Mouse (Mus musculus) intestine, postnatal 0 days (tissue): ENCODE results near the gene Tmem74b. TPM values are rescaled to one million over a fixed set of nuclear protein-coding genes. Genes with fewer than 3 reads are reported as not detected.

Experiments used
- ATAC-seq: fragments of 200-750 bp; cut with Nextera tagmentation; 2 replicates; pipeline ENCODE4 v1.8.0; 2017; ENCODE audit warnings: mild to moderate bottlenecking, moderate TSS enrichment, moderate library complexity
- H3K27ac ChIP-seq: fragments of 300-500 bp; sonication (generic); 2 replicates; pipeline ENCODE4 v1.5.1; 2014; ENCODE audit warnings: mild to moderate bottlenecking, low read depth, low read length, moderate library complexity
- H3K27me3 ChIP-seq: fragments of 300-500 bp; sonication (generic); replicated peaks from 2 replicates; pipeline ENCODE4 v1.6.1; 2014; ENCODE audit warnings: low read length, mixed read lengths; ENCODE audit not compliant: control insufficient read depth, insufficient read depth
- H3K36me3 ChIP-seq: fragments of 300-500 bp; sonication (generic); 2 replicates; pipeline ENCODE4 v1.6.1; 2014; ENCODE audit warnings: mild to moderate bottlenecking, moderate library complexity; ENCODE audit not compliant: control insufficient read depth, insufficient read depth
- H3K4me1 ChIP-seq: fragments of 300-500 bp; sonication (generic); replicated peaks from 2 replicates; pipeline ENCODE4 v1.6.1; 2014; ENCODE audit warnings: antibody characterized with exemption, low read length, mixed read lengths; ENCODE audit not compliant: control insufficient read depth, insufficient read depth
- H3K4me2 ChIP-seq: fragments of 300-500 bp; sonication (generic); replicated peaks from 2 replicates; pipeline ENCODE4 v1.6.1; 2014; ENCODE audit warnings: low read depth, mild to moderate bottlenecking, moderate library complexity
- H3K4me3 ChIP-seq: fragments of 300-500 bp; sonication (generic); 2 replicates; pipeline ENCODE4 v1.5.1; 2014; ENCODE audit warnings: low read depth, low read length
- H3K9ac ChIP-seq: fragments of 300-500 bp; sonication (generic); 2 replicates; pipeline ENCODE4 v1.6.1; 2014; ENCODE audit warnings: mild to moderate bottlenecking, low read depth, low read length
- H3K9me3 ChIP-seq: fragments of 300-500 bp; sonication (generic); 2 replicates; pipeline ENCODE4 v1.6.1; 2016; ENCODE audit warnings: mixed run types; ENCODE audit not compliant: control insufficient read depth
- CTCF ChIP-seq: sonication (generic); IDR thresholded peaks from 2 replicates; pipeline ENCODE4 v1.5.1; 2016; ENCODE audit warnings: low read depth, mild to moderate bottlenecking, control low read depth, antibody characterized with exemption, moderate library complexity
- WGBS: fragments of 180-500 bp; shearing (Covaris S2); extraction: QIAGEN DNeasy Blood & Tissue Kit; methylation state at CpG from one replicate; pipeline ENCODE4 v1.1.7; 2014; 5-methylcytosine and 5-hydroxymethylcytosine counted together
- polyA plus RNA-seq: library from polyadenylated mRNA; unstranded; fragments of >200 nt; fragmentation: Nextera tagmentation; extraction: Ambion mirVana; gene quantifications from 2 replicates; pipeline ENCODE4 v1.2.1, GENCODE M21; 2015

Tmem74b gene
- 1.3 TPM in 2 replicates for polyA plus RNA-seq

- Histone ChIP-seq H3K27me3 (peaks cover 15% of the 10 kb centered on the region; the same call in 1 of the 2 replicates), H3K4me2 (peak within 1 kb of the TSS; percentile 99), H3K4me3 (peak within 1 kb of the TSS; percentile 52), H3K9ac (peak within 1 kb of the TSS; percentile 17), H3K4me1 (0 out of 2 replicates have a peak, but pooled peaks cover 6% of the 10 kb centered on the region), H3K9me3 (no peaks in the 10 kb centered on the region), H3K36me3 (no peaks in the 10 kb centered on the region), H3K27ac (no peak within 1 kb of the TSS)
- no peak; the same call in 1 of the 2 replicates for ATAC-seq
- no peak for TF ChIP-seq CTCF
- WGBS: 9% methylated on average over 25 of the region's 25 CpGs
Measured at GRCm38 (mm10) chr2:151701231-151702145, at the start of gene Tmem74b. TSS of gene Tmem74b (plus strand) at chr2:151702008.

- WGBS: 47% methylated on average over 1 of the region's 1 CpGs
- Histone ChIP-seq H3K4me3 (no peak overlapping the region), H3K4me1 (no peaks in the 10 kb centered on the region), H3K36me3 (no peaks in the 10 kb centered on the region), H3K4me2 (no peak overlapping the region), H3K27ac (no peak overlapping the region), H3K9ac (no peak overlapping the region), H3K27me3 (no peaks in the 10 kb centered on the region), H3K9me3 (no peaks in the 10 kb centered on the region)
- TF ChIP-seq CTCF: no peak
- no peak for ATAC-seq
Measured at GRCm38 (mm10) chr2:151652053-151652452, 49.8 kb upstream of the Tmem74b start.

- Histone ChIP-seq H3K27ac (no peak within 1 kb of the TSS), H3K27me3 (0 out of 2 replicates have a peak, but pooled peaks cover 3% of the 10 kb centered on the region), H3K4me3 (no peak within 1 kb of the TSS), H3K36me3 (no peaks in the 10 kb centered on the region), H3K9ac (no peak within 1 kb of the TSS), H3K4me1 (no peaks in the 10 kb centered on the region), H3K4me2 (no peak within 1 kb of the TSS), H3K9me3 (no peaks in the 10 kb centered on the region)
- no peak for ATAC-seq
- WGBS: 79% methylated on average over 3 of the region's 3 CpGs
- TF ChIP-seq CTCF: no peak
Measured at GRCm38 (mm10) chr2:151668433-151668832, 33.4 kb upstream of the Tmem74b start, which contains the start of gene Rad21l. TSS of gene Rad21l (minus strand) at chr2:151668533.

GRCm38 (mm10) chr2:151670026-151670967, 31.5 kb upstream of the Tmem74b start:
- no peaks in the 10 kb centered on the region for H3K4me1 ChIP-seq
- H3K36me3 ChIP-seq: no peaks in the 10 kb centered on the region
- H3K27ac ChIP-seq: no peak overlapping the region
- H3K27me3 ChIP-seq: 0 out of 2 replicates have a peak, but pooled peaks cover 3% of the 10 kb centered on the region
- H3K4me3 ChIP-seq: no peak overlapping the region
- H3K9me3 ChIP-seq: no peaks in the 10 kb centered on the region
- peak; percentile 41; the same call in 1 of the 2 replicates for ATAC-seq
- no peak overlapping the region for H3K9ac ChIP-seq
- peak overlapping the region; percentile 35; the same call in 1 of the 2 replicates for H3K4me2 ChIP-seq
- no peak for TF ChIP-seq CTCF
- 30% methylated on average over 48 of the region's 48 CpGs for WGBS

GRCm38 (mm10) chr2:151670968-151671329, 30.9 kb upstream of the Tmem74b start:
- Histone ChIP-seq H3K27ac (no peak overlapping the region), H3K9ac (no peak overlapping the region), H3K4me2 (no peak overlapping the region), H3K36me3 (no peaks in the 10 kb centered on the region), H3K4me1 (no peaks in the 10 kb centered on the region), H3K9me3 (no peaks in the 10 kb centered on the region), H3K4me3 (no peak overlapping the region), H3K27me3 (0 out of 2 replicates have a peak, but pooled peaks cover 3% of the 10 kb centered on the region)
- ATAC-seq: 0 out of 2 replicates have a peak, but pooled peaks have one; percentile 28
- 33% methylated on average over 1 of the region's 1 CpGs for WGBS
- TF ChIP-seq CTCF: no peak
